Mouse (Mus musculus) frontal cortex, adult (tissue): ENCODE measurements around the gene Prom2.
A peak's percentile ranks its signal among the peaks of the same experiment; 100 is the strongest.

Experiments used
- ATAC-seq: cut with Nextera tagmentation; 2 replicates; pipeline ENCODE4 v1.9.2; 2017; ENCODE audit warnings: mild to moderate bottlenecking, moderate library complexity, mixed read lengths; ENCODE audit not compliant: low TSS enrichment

The Prom2 gene

DNA sequence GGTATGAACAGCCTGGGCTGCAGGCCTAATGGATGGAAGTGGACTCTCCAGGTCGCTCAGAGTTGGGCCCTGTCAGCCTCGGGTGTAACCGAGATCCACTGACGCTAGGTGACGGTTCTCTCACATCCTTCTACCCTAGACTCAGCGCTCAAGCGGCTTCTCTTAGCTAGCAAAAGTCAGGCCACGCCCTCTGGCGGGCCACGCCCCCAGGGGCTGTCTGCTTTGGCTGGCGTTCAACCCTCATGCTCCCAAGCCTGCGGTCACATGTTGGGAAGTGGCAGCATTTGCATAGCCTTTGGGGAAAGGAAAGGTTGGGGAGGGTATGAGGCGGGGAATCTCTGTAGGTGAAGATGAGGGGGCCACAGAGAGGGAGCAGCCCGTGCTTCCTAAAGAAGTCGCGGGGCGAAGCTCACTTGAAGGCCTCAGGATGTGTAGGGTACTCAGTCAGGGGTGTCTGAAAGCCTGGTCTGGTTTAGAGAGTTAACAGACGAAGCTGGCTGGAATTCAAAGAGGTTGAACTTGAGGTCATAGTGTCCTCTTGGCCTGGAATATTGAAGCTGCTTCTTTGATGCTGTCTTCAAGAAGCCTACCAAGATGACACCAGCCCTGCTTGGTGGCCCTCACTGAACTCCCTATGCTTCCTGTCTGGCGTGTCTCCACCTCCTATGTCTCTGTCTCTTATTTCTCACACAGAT lies 56.6 kb downstream of the Prom2 start:
- no peak for ATAC-seq

DNA sequence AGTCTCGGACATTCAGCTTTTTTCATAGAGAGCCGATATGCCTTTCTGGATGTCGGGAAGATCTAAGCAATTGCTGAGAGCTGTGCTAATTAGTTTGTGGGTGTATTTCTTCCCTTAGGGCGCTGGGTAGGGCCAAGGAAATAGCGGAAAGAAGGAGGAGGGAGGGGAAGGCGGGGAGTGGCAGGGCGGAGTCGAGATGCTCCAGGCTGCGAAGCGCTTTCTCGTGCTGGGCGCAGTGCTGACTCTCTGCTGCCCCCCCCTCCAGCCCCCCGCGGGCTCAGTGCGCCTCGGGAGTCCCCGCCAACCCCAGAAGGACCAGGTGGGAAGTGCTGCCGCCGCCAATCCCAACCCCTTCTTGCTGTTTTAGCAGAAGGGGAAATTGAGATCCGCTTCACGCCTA lies 58.3 kb downstream of the Prom2 start:
- peak; percentile 8; the same call in 1 of the 2 replicates for ATAC-seq

DNA sequence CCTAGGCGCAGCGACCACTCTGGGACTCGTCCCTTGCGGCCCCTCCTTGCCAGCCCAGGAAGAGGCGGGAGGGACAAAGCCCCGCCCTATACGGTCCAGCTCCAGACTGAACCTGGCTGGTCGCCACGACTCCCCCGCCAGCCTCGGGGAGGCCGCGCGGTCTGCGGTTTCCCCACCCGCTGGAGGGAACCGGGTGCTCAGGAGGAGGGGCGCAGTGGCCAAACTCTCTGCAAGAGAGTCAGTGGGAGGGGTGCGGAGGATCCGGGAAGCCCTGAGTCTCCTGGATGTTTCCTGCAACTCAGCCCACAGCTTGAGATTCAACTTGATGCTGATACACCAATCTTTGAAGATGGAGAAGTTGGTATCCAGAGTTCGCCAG lies 58.7 kb downstream of the Prom2 start:
- ATAC-seq: peak; percentile 35; the same call in 1 of the 2 replicates

- ATAC-seq: no peak
These were observed 59.3 kb downstream of the Prom2 start for GRCm38 (mm10) chr2:127481841-127482532.

DNA sequence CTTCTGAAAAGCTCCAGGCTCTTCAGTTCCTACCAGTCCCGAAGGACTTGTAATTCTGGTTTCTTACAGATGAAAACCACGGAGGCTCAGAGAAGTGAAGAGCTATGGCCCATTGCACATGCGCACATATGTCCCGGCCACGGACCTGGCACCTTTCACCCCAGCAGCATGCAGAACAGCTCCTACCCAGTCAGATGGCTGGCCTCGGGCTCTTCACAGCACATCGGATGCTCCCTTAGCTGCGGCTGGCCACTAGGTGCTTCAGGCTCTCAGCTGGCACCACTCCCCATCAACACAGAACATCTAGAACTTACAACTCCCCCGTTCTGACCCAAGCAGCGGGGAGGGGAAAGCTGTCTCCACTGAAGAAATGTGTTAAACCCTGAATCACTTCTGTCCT lies 61.5 kb downstream of the Prom2 start:
- ATAC-seq: peak; percentile 29; the same call in 1 of the 2 replicates

- ATAC-seq: peak; percentile 58
These were observed 62.1 kb downstream of the Prom2 start for GRCm38 (mm10) chr2:127479210-127479609.
